Mouse (Mus musculus) kidney, adult 2 months (tissue): ENCODE results near the gene Atp2b2.

Experiments
- CTCF ChIP-seq: fragments of 200-500 bp; conservative IDR thresholded peaks from 2 replicates; pipeline ENCODE4 v1.5.1; 2011; ENCODE audit warnings: low read depth, mild to moderate bottlenecking, control low read depth, low read length, moderate library complexity, mixed read lengths; ENCODE audit not compliant: insufficient read depth, insufficient read length
- POLR2A ChIP-seq: fragments of 200-500 bp; IDR thresholded peaks from one replicate; pipeline ENCODE4 v1.6.1; 2011; ENCODE audit warnings: low read depth, low read length, control low read depth

DNA sequence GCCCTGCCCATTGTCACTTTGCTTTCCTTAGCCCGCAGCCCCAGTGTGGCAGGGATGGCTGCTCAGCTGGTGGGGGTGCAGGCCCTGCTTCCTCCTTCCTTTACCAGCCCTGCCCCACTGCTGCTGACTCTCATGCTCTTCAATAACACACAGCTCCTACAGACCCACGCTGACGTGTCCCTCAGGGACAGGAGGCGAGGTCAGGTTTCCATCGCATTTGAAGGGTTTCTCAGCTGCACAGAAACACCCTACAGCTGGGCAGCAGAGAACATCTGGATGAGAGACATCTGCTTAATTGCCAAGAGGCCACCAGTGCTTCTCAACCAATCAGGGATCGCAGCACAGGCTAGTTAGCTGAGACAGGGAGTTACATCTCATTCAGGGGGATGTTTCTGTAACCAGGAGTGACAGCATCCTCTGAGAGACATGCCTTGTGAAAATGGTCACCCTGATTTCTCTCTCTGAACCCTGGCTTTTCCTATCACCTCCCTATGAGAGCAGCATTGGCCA is 254.9 kb downstream of the Atp2b2 start:
- no peak for TF ChIP-seq POLR2A
- no peak for TF ChIP-seq CTCF
